Mouse (Mus musculus) urinary bladder, adult 18-20 months (tissue): ENCODE measurements around the gene Daam1.

ENCODE experiments used
- DNase-seq, 2 experiments: peaks; one replicate each; pipeline ENCODE4 v3.0.0; 2022; ENCODE audit warnings: low spot score in 2 of 2, mixed read lengths in 2 of 2

Gene Daam1

DNA sequence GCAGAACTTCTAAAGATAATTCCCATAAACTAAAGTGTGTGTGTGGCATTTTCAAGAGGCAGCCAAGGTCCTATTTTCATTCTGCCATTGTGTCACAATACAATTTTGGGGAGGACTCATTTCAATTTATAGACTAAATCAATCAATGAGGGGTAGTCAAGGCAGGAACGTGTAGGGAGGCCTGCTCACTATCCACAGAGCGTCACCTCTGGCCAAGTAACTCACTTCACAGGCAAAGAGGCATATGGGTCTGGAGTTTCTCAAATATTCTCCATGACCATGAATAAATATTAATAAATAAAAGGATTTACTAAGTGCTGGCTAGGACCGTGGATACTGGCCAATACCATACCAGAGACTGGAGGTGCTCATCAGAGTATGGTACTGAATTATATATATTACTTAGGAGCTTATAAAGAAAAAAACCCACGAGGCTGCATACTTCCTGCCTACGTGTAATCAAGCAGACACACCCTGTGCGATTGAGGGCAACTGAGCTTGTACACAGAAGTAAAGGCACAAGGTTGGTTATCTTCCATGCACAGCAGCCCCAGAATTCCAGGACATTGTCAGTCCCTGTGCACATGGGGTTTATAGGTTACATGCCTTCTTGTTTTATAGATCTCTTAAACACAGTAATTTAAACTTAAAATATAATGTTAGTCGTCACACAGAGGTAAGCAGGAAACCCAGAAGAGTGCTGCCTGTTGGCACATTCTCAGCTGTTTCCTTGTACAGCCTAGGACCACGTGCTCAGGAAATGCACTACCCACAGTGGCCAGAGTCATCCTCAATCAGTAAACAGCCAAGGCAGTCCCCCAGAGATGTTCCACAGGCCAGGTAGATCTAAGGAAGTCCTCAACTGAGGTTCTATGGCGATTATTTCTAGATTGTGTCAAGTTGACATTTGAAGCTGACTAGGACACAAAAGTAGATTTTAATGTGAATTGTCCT is 101.8 kb downstream of the Daam1 start:
- DNase-seq, result no peak

DNA sequence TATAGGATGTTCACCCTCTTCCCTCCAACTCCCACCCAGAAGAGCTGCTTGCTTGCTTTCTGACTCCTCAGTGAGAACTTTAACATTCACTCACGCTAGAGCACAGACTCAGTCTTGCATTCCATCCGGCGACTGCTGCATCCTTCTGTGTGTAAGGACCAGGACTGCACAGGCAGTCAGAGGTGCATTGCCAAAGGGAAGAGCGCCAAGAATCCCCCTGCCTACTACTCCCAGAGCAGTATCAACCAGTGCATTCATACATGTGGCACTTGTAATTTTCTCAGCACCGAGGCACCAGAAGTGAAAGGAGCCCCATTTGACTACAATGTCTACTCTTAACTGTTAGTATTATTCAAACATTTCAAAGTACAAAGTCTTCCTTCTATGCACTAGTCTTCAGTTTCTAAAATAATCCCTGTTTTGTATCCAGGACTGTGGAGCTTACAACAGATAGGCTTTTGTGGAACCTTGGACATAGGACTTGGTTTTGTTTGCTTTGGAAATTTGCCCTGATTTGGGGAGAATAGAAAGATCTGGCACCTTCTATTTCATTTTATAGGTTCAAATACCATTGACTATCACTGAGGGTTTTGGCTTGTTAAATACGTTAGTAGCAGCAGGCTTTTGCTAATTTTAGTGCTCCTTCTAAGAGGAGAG is 103.2 kb downstream of the Daam1 start:
- DNase-seq, result no peak

DNA sequence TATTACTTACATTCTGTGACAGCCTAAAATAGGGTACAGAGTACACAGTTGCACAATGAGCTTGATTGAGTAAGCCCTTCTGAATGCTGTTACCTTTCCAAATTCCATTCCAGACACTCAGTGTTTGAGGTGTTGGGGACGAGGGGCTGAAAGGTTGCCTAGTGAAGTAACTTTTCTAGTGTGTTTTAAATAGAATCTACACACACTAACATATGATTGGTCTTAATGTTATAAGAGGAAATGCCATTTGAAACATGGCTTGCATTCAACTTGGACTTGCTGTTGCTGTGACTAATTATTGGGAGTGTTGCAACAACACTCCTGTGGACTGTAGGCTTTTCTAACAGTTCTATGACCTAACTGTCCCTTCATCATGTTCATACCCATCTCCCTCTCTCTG is 105.8 kb downstream of the Daam1 start:
- DNase-seq, result no peak

DNA sequence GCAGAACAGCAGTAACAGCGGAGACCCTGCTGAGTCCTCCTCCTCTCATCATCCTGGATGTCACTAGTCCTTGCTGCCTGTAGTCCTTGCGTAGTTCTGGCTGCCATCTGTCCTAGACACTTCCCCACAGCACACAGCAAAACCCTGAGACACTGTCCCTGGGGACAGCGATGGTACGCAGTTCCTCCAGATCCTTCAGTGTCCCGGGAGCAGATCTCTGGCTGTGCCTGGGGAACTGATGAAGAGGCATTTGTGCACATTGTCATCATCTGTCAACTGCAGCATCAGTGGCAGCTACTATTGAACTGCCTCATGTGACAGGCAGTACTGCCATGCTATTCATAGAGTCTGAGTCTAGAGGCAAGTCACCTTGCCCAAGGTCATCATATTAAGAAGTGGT is 107.6 kb downstream of the Daam1 start:
- no peak for DNase-seq

DNA sequence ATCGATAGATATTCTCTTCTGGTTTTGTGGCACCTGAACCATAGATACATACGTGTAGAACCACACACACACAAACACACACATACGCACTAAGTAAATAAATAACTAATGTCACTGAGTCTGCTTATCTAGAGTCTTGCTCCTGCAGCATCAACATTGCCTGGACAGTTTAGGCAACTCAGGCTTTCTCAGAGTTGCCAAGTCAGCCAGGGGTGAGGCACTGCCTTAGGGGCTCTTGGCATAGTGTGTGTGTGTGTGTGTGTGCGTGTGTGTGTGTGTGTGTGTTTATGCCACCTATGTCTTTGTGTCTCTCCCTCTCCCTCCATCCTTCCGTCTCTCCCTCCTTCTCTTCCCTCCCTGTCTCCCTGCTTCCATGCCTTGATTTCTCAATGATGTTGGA is 110.4 kb downstream of the Daam1 start:
- DNase-seq, result no peak

DNA sequence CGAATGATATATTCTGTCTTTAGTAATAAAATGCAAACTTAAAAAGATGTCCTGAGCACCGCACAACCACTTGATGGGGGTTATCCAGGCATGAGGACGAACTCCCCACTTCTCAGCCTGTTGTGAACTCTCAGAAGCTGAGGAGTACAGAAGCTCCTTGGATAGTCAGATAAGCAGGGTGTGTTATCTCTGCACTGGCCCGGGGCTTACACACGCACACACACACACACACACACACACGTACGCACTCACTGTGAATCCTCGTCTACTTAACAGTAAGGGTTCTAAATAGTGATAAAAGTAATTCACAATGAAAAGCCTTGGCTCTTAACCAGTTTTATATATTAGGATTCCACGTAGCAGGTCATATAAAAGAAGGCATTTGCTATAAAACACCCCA is 112.2 kb downstream of the Daam1 start:
- no peak for DNase-seq

DNA sequence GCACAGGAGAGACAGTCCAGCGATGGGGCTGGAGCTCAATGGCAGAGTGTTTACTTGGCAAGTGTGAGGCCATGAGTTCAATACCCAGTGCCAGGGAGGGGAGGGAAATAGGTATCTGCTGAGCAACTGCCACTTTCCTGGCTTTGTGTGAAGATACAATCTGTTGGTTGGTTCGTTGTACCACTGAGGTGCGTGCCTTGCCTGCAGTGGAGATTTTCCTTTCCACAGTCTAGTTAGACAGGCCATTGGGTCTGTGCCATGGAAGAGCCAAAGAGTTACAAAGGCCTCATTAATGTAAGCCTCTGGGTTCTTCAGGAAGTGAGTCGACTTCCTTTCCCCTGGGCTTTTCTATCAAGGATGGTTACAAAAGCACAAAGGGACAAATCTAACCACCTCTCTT is 112.8 kb downstream of the Daam1 start:
- no peak for DNase-seq

DNA sequence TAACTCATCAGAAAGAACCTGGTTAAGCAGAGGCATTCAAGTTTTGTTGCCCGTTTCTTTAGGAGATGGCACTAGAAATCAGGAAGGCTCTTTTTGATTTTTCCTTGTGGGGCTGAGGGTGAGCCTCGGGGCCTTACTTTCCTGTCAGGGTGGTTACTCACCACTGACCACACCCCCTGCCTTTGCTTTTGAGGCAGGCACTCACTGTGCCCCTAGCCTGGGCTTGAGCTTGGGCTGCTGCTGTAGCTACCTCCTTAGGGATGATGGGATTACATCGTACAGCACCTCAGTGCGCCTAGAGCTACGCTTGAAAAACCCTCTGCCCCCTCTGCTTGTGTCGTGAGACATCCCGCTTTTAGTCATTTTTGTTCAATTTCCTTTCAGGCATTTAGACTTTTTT is 115.0 kb downstream of the Daam1 start:
- DNase-seq, result no peak

DNA sequence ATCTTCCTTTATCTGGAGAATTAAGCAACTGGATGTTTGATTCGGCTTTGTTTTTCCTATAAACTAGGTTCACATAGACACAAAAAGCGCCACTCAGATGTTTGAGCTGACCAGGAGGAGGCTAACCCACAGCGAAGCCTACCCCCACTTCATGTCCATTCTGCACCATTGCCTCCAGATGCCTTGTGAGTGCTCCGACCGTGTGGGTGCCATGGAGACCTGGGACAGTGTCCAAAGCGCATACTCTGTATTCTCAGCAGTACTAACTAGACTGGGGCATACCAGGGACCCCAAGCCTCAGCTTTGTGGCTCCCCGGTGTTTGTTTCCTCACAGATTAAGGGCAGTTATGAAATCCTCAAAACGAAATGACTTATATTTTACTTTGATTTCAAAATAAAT is 115.6 kb downstream of the Daam1 start:
- DNase-seq, result no peak

DNA sequence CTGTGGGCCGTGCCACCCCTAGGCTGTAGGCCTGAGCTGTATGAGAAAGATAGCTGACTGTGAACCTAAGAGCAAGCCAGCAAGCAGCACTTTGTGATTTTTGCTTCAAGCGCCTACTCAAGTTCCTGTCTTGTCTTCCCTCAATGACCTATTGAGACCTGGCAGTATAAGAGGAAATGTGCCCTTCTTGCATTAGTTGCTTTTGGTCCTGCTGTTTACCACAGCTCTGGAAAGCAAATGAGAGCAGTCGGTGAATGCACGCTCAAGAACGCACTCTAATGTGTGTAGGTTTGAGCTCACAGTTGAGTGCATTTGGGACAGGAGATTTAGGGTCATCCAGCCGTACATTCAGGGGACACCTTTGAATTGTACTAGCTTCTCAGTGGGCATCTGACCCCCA is 118.1 kb downstream of the Daam1 start:
- DNase-seq, result no peak

DNA sequence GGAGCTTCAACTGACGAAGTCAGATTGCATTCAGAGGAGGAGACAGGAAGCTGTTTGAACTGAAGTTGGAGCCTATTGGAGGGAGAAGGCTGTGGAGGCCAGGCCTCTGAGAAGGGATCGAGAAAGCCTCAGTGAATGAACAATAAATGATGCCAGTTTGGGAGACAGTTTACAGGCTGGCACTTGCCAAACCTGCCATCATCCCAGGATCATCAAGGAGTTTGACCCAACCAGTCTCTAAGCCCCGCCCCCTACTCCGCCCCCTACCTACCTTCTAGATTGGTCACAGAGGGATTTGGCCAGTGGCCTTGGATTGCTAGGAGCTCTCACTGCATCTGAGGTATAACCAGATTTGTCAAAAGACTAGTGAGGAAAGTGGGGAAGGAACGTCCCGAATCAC is 118.7 kb downstream of the Daam1 start:
- no peak for DNase-seq

DNA sequence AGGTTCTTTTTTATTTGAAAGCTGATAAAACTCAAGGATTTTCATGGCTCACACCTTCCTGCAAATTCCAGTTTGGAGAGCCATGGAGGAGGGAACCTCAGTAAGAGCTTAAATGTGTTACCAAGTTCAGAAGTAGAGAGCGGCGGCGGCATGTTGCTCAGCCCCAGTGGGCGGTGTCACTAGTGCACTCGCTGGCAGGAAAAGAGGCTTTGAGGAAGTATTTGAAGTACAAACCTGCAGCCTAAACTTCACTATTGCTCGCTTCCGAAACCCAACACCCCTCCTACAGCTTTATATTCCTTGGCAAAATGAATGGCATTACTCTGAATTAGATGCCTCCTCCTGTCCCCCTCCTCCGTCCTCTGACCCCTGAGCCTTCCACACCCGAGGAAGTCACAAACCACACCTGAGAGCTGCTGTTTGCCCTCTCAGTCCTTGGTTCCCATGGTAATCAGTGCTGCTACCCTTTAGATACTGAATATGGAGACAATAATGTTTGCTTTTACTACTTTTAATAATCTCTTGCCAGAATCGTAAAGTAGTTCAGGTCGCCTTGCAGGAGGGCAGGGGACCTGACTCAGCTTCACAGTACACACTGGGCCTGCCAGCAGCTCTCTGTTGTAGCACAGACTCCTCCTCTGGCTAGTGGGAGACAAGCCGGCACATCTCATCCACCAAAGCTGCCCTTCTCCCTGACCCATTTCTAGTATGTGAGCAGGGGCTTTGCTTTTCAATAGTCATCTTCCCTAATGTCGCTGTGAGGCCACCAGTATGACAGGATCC is 119.4 kb downstream of the Daam1 start:
- DNase-seq, result no peak

DNA sequence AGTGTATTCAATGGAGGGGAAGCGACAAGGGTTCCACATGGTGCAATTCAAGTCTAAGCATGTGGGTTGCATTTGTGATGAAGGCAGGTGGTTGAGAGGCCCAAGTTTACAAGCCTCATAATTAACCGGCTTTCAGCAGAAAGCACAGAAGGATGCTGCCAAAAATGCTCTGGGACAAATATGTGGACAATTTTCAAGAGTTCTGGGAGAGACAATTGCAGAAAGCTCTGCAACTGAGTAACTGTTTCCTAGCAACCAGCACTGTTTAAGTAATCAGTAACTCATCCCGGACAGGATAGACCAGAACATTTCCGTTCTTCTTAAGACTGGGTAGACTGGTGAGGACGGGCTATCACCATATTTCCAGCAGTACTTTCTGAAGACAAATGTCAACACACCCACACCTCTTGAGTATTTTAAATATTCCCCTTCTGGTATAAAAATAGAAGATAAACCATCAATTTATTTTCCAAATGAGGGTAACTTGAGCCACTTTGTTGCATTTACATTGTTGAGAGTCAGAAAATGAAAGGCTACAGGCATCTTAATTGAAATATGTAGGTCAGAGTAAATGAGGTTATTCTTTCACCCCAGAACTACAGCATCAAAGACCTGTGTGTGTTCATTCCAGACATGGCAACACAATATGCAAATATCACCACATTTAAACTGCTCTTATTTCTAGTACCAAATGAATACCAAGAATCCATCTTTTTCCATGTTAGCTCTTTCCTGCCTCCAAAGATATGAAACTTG is 123.5 kb downstream of the Daam1 start:
- DNase-seq, result no peak

DNA sequence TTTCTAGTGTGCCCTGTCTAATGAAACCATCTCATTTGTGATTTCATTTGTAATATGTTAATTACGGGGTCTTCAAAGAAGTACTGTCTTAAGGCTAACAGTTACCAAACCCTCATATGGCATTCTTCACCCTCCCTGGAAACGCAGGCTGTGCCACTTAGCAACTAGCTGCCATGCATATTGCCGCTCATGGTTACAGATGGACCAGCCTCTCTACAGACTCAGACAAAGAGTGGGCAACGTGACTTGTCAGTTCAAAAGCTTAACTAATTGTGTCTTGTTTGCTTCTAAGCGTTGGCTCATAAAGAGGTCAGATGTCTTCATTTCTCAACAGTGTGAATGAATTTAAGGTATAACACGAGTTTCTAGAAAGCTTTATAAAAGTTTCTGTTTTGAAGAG is 126.1 kb downstream of the Daam1 start:
- no peak for DNase-seq

DNA sequence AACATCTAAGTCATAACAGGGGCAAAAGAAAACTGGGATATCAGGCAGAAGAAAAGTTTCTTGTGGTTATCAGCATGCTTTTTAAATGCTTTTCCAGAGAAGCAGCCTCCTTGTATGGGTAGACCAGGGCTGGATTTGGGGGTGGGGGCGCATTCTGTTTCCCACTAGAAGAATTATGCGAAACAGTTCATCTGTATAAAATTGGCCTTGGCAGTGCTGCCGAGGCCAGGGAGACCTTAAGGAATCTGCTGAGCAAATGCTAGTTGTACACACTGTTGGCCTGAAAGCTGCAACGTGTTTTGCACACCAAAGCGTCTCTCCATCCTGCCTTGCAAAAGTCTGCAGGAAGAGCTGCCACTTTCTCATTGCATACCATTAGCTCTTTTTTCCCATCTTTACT is 126.6 kb downstream of the Daam1 start:
- DNase-seq, result no peak

DNA sequence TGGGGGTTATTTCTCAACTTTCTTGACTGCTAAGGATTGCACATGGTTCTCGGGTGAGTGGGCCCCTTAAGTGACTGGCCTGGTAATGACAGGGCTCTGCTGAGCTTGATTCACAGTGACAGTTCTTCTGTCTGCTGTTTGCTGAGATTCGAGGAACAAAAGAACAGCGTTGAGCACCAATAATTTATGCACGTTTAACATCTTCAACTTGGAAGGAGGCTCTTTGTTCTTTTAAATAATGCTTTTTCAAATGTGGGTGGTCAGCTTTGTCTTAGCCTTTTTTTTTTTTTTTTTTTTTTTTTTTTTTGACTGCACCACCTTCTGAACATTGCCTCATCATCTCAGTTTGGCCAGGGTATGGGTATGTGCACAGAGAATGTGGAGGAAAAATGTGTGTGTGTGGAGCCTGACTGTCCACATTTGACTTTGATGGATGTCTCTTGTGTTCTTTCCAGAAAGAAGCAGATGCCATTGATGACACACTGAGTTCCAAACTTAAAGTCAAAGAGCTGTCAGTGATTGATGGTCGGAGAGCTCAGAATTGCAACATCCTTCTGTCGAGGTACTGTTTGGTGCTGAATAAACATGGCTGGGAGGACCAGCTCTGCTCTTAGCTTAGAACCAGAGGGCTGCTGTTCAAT is 128.6 kb downstream of the Daam1 start:
- no peak for DNase-seq

DNA sequence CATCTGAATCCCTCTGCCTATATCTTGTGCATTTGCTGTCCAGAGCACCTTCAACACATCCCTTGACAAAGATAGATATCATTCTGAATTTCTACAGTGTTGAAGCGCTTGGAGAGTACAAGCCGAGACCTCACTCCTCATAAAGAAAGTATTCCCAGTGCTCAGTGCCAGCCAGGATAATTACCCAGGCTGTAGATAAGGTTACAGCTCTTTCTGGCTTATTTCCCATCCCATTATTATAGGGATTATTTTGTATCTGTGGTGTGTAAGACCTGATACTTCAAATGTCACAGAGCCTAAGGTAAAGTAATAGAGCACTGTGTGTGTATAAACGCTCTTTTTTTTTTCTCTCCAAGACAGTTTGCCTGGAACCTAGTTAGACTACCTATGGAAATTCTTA is 130.8 kb downstream of the Daam1 start:
- no peak for DNase-seq

DNA sequence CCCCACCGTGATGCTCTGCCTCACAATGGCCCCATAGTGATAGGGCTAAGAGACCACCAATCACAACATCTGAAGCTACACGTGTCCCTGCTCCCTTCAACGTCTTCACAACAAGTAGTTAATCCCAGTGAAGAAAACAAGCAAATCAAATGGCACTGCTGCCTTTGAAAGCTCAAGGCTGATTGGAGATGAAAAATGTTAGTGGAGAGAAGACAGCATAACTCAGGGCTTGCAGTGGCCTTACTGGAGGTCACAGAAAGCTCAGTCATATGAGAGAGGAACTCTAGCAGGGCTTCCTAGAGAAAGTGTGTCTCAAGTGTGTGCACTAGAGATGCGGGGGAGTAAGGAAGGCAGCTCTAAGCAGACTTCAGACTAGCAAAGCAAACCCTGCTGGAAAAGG is 131.7 kb downstream of the Daam1 start:
- no peak for DNase-seq

DNA sequence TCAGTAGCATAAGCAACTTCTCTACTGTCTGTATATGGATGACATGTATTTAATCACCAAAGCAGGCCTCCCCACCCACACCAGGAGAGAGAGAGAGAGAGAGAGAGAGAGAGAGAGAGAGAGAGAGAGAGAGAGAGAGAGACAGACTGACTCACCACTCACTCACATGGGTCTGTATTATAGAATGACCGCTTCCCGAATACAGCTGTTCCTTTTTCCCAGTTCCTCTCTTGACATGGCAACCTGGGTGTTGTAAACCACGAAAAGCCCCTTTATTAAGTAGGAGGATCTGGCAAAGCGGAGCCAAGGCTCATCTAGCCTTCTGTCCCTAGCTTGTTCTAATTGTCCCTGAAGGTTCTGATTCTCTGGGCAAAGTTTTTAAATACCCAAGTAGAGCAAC is 137.7 kb downstream of the Daam1 start:
- DNase-seq, result no peak

DNA sequence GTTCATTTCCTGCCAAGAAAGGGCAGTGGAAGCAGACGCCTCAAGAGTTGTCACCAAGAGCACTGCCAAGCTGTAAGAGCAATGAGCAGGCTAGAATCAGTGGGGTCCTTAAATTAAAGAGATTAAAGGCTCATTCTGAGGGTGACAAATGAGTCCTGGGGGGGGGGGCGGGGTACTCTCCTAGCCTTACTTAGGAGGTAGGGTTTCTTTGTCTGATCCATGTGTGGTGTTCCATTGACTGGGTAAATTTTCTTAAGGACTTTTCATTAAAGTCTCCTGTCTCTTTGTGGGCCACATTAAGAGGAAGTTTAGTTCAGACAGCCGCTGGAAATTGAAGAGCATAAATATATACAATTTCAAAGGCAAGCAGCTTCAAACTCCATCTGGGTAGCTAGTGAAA is 138.1 kb downstream of the Daam1 start:
- DNase-seq, result no peak

DNA sequence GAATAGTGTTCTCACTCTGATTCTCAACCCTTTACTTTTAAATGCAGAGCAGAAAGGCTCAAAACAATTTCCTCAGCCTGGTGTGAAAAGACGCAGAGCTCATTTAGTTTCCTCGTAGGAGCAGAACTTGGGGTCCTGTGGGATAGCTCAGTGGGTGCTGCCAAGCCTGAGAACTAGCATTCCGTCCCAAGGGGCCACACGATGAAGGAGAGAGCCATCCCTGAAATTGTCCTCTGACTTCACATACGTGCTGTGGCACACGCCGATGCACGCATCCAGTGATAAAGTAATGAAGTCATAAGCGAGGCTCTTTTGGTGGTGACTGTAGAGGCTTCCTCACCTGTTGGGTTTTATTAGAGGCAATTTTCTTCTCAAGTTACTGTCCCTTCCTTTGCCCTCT is 138.6 kb downstream of the Daam1 start:
- no peak for DNase-seq
